Mouse (Mus musculus): ENCODE results near the gene 4930435E12Rik.

GRCm38 (mm10) chr16:38768386-38768785, 60.2 kb downstream of the 4930435E12Rik start:
- TF ChIP-seq CTCF (IDR thresholded peaks at IDR 0.05; ENCODE audit: low read depth) = no peak
- TF ChIP-seq EP300 (IDR thresholded peaks at IDR 0.05; ENCODE audit: low read depth) = no peak
